Mouse (Mus musculus): Measurements from ENCODE around the gene Nudt14. TPM values are rescaled to one million over a fixed set of nuclear protein-coding genes. Genes with fewer than 3 reads are reported as not detected.

The Nudt14 gene
- total and polyA plus RNA-seq, 2 experiments from 2014 or later, result 28.2 to 33.9 TPM

GRCm38 (mm10) chr12:112894303-112894884 lies 47.5 kb downstream of the Nudt14 start:
- Histone ChIP-seq H3K27ac (ENCODE audit: low read depth) (peak overlapping the region; percentile 49; the same call in 1 of the 2 replicates), H3K9me3 (replicated peaks; ENCODE audit: control insufficient read depth, low read length) (no peaks in the 10 kb centered on the region), H3K36me3 (replicated peaks; ENCODE audit: control insufficient read depth, insufficient read depth, low read length) (no peaks in the 10 kb centered on the region), H3K9ac (replicated peaks; ENCODE audit: low read depth, low read length) (no peak overlapping the region), H3K4me2 (ENCODE audit: low read depth, low read length) (no peak overlapping the region), H3K4me3 (ENCODE audit: low read depth, low read length) (no peak overlapping the region), H3K27me3 (ENCODE audit: control insufficient read depth, insufficient read depth, low read length) (0 out of 2 replicates have a peak, but pooled peaks cover 12% of the 10 kb centered on the region), H3K4me1 (ENCODE audit: control insufficient read depth, insufficient read depth) (no peaks in the 10 kb centered on the region)
- no peak for DNase-seq (ENCODE audit: low spot score)
- TF ChIP-seq CTCF (IDR thresholded peaks at IDR 0.05; ENCODE audit: low read depth), result no peak
- no peak for TF ChIP-seq EP300 (IDR thresholded peaks at IDR 0.05; ENCODE audit: low read depth)
- WGBS, result 51% methylated on average over 11 of the region's 11 CpGs
- ATAC-seq (ENCODE audit: insufficient read depth, low read depth), result no peak

- Histone ChIP-seq H3K27ac (ENCODE audit: low read depth) (no peak overlapping the region), H3K27me3 (ENCODE audit: control insufficient read depth, insufficient read depth, low read length) (peaks cover 3% of the 10 kb centered on the region; the same call in 1 of the 2 replicates), H3K36me3 (replicated peaks; ENCODE audit: control insufficient read depth, insufficient read depth, low read length) (no peaks in the 10 kb centered on the region), H3K4me3 (ENCODE audit: low read depth, low read length) (no peak overlapping the region), H3K9ac (replicated peaks; ENCODE audit: low read depth, low read length) (no peak overlapping the region), H3K4me1 (ENCODE audit: control insufficient read depth, insufficient read depth) (no peaks in the 10 kb centered on the region), H3K4me2 (ENCODE audit: low read depth, low read length) (no peak overlapping the region), H3K9me3 (replicated peaks; ENCODE audit: control insufficient read depth, low read length) (no peaks in the 10 kb centered on the region)
- DNase-seq (ENCODE audit: low spot score) (no peak), ATAC-seq (ENCODE audit: insufficient read depth, low read depth) (no peak)
- TF ChIP-seq CTCF (IDR thresholded peaks at IDR 0.05; ENCODE audit: low read depth), result no peak
- no peak for TF ChIP-seq EP300 (IDR thresholded peaks at IDR 0.05; ENCODE audit: low read depth)
- WGBS, result 48% methylated on average over 6 of the region's 7 CpGs
Observed at GRCm38 (mm10) chr12:112885465-112885864, 56.5 kb downstream of the Nudt14 start.

Small RNA genes within 50 kb of the gene (microRNA-seq; reads per million reads assigned to microRNA genes)
- not detected for gene Mir6941

Other genes with a start within 250 kb of the Nudt14 start
- 10.1 and 17.6 TPM in 2 replicates for gene Cep170b, start 221.7 kb downstream of the Nudt14 start, total RNA-seq (2014; rRNA removed; ENCODE audit: low replicate concordance)
- 1.8 and 2.4 TPM in 2 replicates for gene Cep170b, start 221.7 kb downstream of the Nudt14 start, polyA plus RNA-seq (2015; fragmentation: Nextera tagmentation; extraction: Ambion mirVana)
- 6.8 and 7.2 TPM in 2 replicates for gene Pld4, start 181.5 kb downstream of the Nudt14 start, total RNA-seq (2014; rRNA removed; ENCODE audit: low replicate concordance)
- gene Pld4, start 181.5 kb downstream of the Nudt14 start, polyA plus RNA-seq (2015; fragmentation: Nextera tagmentation; extraction: Ambion mirVana), result 3.4 and 4.7 TPM in 2 replicates
- gene Ahnak2, start 139.5 kb downstream of the Nudt14 start, total RNA-seq (2014; rRNA removed; ENCODE audit: low replicate concordance), result 6.8 and 10.5 TPM in 2 replicates
- 2.3 and 2.4 TPM in 2 replicates for gene Ahnak2, start 139.5 kb downstream of the Nudt14 start, polyA plus RNA-seq (2015; fragmentation: Nextera tagmentation; extraction: Ambion mirVana)
- gene Clba1, start 133.2 kb downstream of the Nudt14 start, total RNA-seq (2014; rRNA removed; ENCODE audit: low replicate concordance), result 7.1 and 9.4 TPM in 2 replicates
- 6.7 and 8.2 TPM in 2 replicates for gene Clba1, start 133.2 kb downstream of the Nudt14 start, polyA plus RNA-seq (2015; fragmentation: Nextera tagmentation; extraction: Ambion mirVana)
- 27.7 and 32.2 TPM in 2 replicates for gene Cdca4, start 112.7 kb downstream of the Nudt14 start, total RNA-seq (2014; rRNA removed; ENCODE audit: low replicate concordance)
- 18.6 and 19.1 TPM in 2 replicates for gene Cdca4, start 112.7 kb downstream of the Nudt14 start, polyA plus RNA-seq (2015; fragmentation: Nextera tagmentation; extraction: Ambion mirVana)
- 0.38 TPM in 1 of 2 replicates, not detected in the other for gene Gpr132, start 73.9 kb downstream of the Nudt14 start, total RNA-seq (2014; rRNA removed; ENCODE audit: low replicate concordance)
- gene Gpr132, start 73.9 kb downstream of the Nudt14 start, polyA plus RNA-seq (2015; fragmentation: Nextera tagmentation; extraction: Ambion mirVana), result 0.04 TPM in 1 of 2 replicates, not detected in the other
- 22.7 and 58.5 TPM in 2 replicates for gene Jag2, start 12.3 kb downstream of the Nudt14 start, total RNA-seq (2014; rRNA removed; ENCODE audit: low replicate concordance)
- 1.8 and 3.3 TPM in 2 replicates for gene Jag2, start 12.3 kb downstream of the Nudt14 start, polyA plus RNA-seq (2015; fragmentation: Nextera tagmentation; extraction: Ambion mirVana)
- gene Btbd6, start 34.4 kb upstream of the Nudt14 start, total RNA-seq (2014; rRNA removed; ENCODE audit: low replicate concordance), result 62.7 and 70.2 TPM in 2 replicates
- 20.4 and 21.6 TPM in 2 replicates for gene Btbd6, start 34.4 kb upstream of the Nudt14 start, polyA plus RNA-seq (2015; fragmentation: Nextera tagmentation; extraction: Ambion mirVana)
- gene Brf1, start 58.6 kb upstream of the Nudt14 start, total RNA-seq (2014; rRNA removed; ENCODE audit: low replicate concordance), result 26.0 and 51.9 TPM in 2 replicates
- 24.5 TPM in 2 replicates for gene Brf1, start 58.6 kb upstream of the Nudt14 start, polyA plus RNA-seq (2015; fragmentation: Nextera tagmentation; extraction: Ambion mirVana)
- 20.4 and 38.5 TPM in 2 replicates for gene Pacs2, start 72.4 kb upstream of the Nudt14 start, total RNA-seq (2014; rRNA removed; ENCODE audit: low replicate concordance)
- 4.3 and 5.1 TPM in 2 replicates for gene Pacs2, start 72.4 kb upstream of the Nudt14 start, polyA plus RNA-seq (2015; fragmentation: Nextera tagmentation; extraction: Ambion mirVana)
- not detected in 2 replicates for gene Tex22, start 132.4 kb upstream of the Nudt14 start, total RNA-seq (2014; rRNA removed; ENCODE audit: low replicate concordance)
- not detected in 2 replicates for gene Tex22, start 132.4 kb upstream of the Nudt14 start, polyA plus RNA-seq (2015; fragmentation: Nextera tagmentation; extraction: Ambion mirVana)
- gene Mta1, start 156.2 kb upstream of the Nudt14 start, total RNA-seq (2014; rRNA removed; ENCODE audit: low replicate concordance), result 26.3 and 32.0 TPM in 2 replicates
- gene Mta1, start 156.2 kb upstream of the Nudt14 start, polyA plus RNA-seq (2015; fragmentation: Nextera tagmentation; extraction: Ambion mirVana), result 10.9 and 11.8 TPM in 2 replicates
- 1,394 and 1,556 TPM in 2 replicates for gene Crip2, start 198.1 kb upstream of the Nudt14 start, total RNA-seq (2014; rRNA removed; ENCODE audit: low replicate concordance)
- 2,321 and 2,395 TPM in 2 replicates for gene Crip2, start 198.1 kb upstream of the Nudt14 start, polyA plus RNA-seq (2015; fragmentation: Nextera tagmentation; extraction: Ambion mirVana)
- gene Crip1, start 204.2 kb upstream of the Nudt14 start, total RNA-seq (2014; rRNA removed; ENCODE audit: low replicate concordance), result 286 and 487 TPM in 2 replicates
- gene Crip1, start 204.2 kb upstream of the Nudt14 start, polyA plus RNA-seq (2015; fragmentation: Nextera tagmentation; extraction: Ambion mirVana), result 831 and 871 TPM in 2 replicates
- gene Tedc1, start 214.3 kb upstream of the Nudt14 start, total RNA-seq (2014; rRNA removed; ENCODE audit: low replicate concordance), result 6.7 and 16.5 TPM in 2 replicates
- 4.5 and 4.9 TPM in 2 replicates for gene Tedc1, start 214.3 kb upstream of the Nudt14 start, polyA plus RNA-seq (2015; fragmentation: Nextera tagmentation; extraction: Ambion mirVana)
- gene Tmem121, start 243.8 kb upstream of the Nudt14 start, total RNA-seq (2014; rRNA removed; ENCODE audit: low replicate concordance), result 0.97 and 4.8 TPM in 2 replicates
- 1.2 TPM in 2 replicates for gene Tmem121, start 243.8 kb upstream of the Nudt14 start, polyA plus RNA-seq (2015; fragmentation: Nextera tagmentation; extraction: Ambion mirVana)

Data from heart, postnatal 0 days (tissue).